Mouse (Mus musculus): ENCODE data around the gene Gss. TPM values are rescaled to one million over a fixed set of nuclear protein-coding genes. Genes with fewer than 3 reads are reported as not detected.

Gene Gss
- polyA plus RNA-seq, 1 experiment: 8.6 TPM

DNA sequence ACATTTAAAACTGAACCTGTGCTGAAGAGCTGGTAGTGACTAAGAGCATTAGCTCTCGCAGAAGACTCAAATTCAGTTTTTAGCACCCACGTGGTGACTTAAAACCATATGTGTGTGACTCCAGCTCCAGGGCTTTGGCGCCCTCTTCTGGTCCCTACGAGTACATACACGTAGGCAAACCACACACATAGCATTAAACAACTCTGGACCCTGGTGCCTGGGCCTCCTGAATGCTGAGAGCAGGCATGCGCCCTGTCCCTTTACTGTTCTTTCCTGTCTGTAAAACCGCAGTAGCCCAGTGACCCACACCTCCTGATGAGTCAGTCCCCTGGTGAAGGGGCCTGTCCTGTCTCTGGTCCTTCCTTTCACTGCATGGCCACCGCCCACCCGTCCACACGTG is 32.1 kb upstream of the Gss start:
- Histone ChIP-seq H3K4me3 (replicated peaks) (no peak overlapping the region), H3K27me3 (ENCODE audit: control insufficient read depth) (peaks cover 39% of the 10 kb centered on the region), H3K36me3 (ENCODE audit: control insufficient read depth) (peaks cover 41% of the 10 kb centered on the region), H3K4me1 (ENCODE audit: control insufficient read depth) (peaks cover 76% of the 10 kb centered on the region), H3K9me3 (ENCODE audit: control insufficient read depth, low read length) (no peaks in the 10 kb centered on the region)
- TF ChIP-seq GATA1 (IDR thresholded peaks at IDR 0.05; ENCODE audit: low read length) (no peak), TAL1 (IDR thresholded peaks at IDR 0.05; ENCODE audit: low read length) (no peak)

DNA sequence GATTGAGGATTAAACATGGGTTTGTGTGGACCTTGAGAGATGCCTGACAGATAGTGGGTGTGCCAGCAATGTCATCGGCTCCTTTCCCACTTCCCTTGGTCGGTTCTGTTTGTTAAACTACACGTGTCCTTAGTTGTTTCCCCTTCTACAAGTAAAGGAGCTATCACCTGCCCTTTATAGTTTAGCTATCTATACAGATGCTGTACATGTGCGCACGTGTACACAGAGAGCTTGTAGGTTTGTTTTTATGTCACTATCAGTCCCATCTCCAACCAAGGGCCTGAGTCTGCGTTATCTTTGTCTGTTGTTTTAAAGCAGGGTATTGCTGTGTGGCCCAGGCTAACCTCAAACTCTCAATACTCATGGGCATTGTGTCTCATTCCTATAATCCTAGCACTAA is 31.4 kb upstream of the Gss start:
- Histone ChIP-seq H3K4me3 (replicated peaks) (no peak overlapping the region), H3K36me3 (ENCODE audit: control insufficient read depth) (peaks cover 44% of the 10 kb centered on the region), H3K27me3 (ENCODE audit: control insufficient read depth) (peaks cover 31% of the 10 kb centered on the region), H3K4me1 (ENCODE audit: control insufficient read depth) (peaks cover 78% of the 10 kb centered on the region), H3K9me3 (ENCODE audit: control insufficient read depth, low read length) (no peaks in the 10 kb centered on the region)
- TF ChIP-seq TAL1 (IDR thresholded peaks at IDR 0.05; ENCODE audit: low read length): no peak
- TF ChIP-seq GATA1 (IDR thresholded peaks at IDR 0.05; ENCODE audit: low read length): no peak

DNA sequence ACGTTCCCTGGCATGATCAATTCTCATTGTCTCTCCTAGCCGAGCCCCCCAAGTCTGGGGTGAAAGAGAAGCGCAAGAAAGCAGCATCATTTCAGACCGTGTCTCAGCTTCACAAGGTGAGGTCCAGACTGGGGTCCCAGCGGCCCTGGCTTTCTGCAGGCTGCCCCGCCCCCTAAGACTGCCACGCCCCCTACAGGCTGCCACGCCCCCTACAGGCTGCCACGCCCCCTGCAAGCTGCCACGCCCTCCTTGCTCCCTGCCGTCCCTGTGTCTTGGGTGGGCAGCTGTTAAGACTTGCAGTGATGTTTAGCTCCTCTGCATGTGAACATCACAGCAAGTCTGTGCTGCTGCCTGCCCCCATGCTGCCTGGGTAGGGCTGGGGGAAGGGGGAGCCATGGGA is 30.0 kb upstream of the Gss start:
- peaks cover 17% of the 10 kb centered on the region for H3K27me3 ChIP-seq (ENCODE audit: control insufficient read depth)
- H3K4me3 ChIP-seq (replicated peaks): no peak overlapping the region
- peaks cover 43% of the 10 kb centered on the region for H3K36me3 ChIP-seq (ENCODE audit: control insufficient read depth)
- no peak for TF ChIP-seq TAL1 (IDR thresholded peaks at IDR 0.05; ENCODE audit: low read length)
- TF ChIP-seq GATA1 (IDR thresholded peaks at IDR 0.05; ENCODE audit: low read length): no peak
- peaks cover 84% of the 10 kb centered on the region for H3K4me1 ChIP-seq (ENCODE audit: control insufficient read depth)
- H3K9me3 ChIP-seq (ENCODE audit: control insufficient read depth, low read length): no peaks in the 10 kb centered on the region

DNA sequence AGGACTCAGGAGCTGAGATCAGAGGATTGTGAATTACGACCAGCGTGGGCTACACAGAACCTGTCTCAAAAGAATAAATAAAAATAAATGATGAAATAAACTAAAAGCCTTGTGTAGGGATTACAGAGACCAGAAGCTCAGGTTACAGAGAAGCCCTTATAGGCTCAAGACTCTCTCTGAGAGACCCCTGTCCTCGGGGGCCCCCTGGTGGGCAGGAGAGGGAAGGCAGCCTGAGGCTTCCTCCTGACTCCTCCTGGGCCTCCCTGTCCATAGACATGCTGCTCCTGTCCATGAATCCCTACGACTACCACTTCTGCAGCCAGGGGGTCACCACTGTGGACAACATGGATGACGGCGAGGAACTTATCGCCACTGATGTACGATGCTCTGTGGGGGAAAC is 27.2 kb upstream of the Gss start:
- H3K4me3 ChIP-seq (replicated peaks): no peak overlapping the region
- H3K4me1 ChIP-seq (ENCODE audit: control insufficient read depth): peaks cover 96% of the 10 kb centered on the region
- peaks cover 2% of the 10 kb centered on the region; the same call in 1 of the 2 replicates for H3K27me3 ChIP-seq (ENCODE audit: control insufficient read depth)
- no peaks in the 10 kb centered on the region for H3K9me3 ChIP-seq (ENCODE audit: control insufficient read depth, low read length)
- peaks cover 43% of the 10 kb centered on the region for H3K36me3 ChIP-seq (ENCODE audit: control insufficient read depth)
- no peak for TF ChIP-seq TAL1 (IDR thresholded peaks at IDR 0.05; ENCODE audit: low read length)
- no peak for TF ChIP-seq GATA1 (IDR thresholded peaks at IDR 0.05; ENCODE audit: low read length)

DNA sequence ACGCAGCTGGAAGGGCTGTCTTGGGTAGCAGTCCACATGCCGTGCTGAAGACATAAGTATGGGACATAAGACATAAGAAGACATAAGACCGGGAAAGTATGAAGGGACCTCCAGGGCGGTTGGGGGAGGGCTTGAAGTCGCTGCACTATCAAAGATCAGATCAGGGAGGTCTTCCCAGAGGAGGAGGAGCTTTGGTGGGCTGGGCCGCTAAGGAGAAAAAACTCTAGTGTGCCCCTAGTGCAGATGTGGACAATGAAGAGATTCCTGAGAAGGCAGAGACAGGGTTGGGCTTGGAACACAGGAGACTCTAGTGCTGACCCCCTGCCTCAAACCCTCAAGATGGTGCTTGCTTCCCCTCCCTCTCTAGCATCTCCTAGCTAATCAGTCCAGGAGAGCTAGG is 24.4 kb upstream of the Gss start:
- Histone ChIP-seq H3K9me3 (ENCODE audit: control insufficient read depth, low read length) (no peaks in the 10 kb centered on the region), H3K4me1 (ENCODE audit: control insufficient read depth) (peaks cover 97% of the 10 kb centered on the region), H3K36me3 (ENCODE audit: control insufficient read depth) (peaks cover 24% of the 10 kb centered on the region), H3K27me3 (ENCODE audit: control insufficient read depth) (peaks cover 2% of the 10 kb centered on the region; the same call in 1 of the 2 replicates), H3K4me3 (replicated peaks) (peak overlapping the region; percentile 19)
- TF ChIP-seq TAL1 (IDR thresholded peaks at IDR 0.05; ENCODE audit: low read length) (no peak), GATA1 (IDR thresholded peaks at IDR 0.05; ENCODE audit: low read length) (no peak)

DNA sequence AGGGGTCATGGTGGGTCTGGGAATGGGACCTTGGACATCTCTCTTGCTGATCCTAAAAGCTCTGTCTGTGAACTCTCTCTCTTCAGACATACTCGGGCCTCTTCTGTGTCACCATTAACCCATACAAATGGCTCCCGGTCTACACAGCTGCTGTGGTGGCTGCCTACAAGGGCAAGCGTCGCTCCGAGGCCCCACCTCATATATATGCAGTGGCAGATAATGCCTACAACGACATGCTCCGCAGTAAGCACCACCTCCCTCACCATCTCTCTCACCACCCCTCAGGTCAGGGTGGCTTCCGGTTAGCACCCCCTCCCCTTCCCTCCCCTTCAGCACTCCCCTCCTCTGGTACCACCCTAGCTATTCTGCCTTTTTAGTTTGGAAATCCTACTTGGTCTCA is 21.3 kb upstream of the Gss start:
- Histone ChIP-seq H3K27me3 (ENCODE audit: control insufficient read depth) (no peaks in the 10 kb centered on the region), H3K4me1 (ENCODE audit: control insufficient read depth) (peaks cover 93% of the 10 kb centered on the region), H3K4me3 (replicated peaks) (peak overlapping the region; percentile 78), H3K9me3 (ENCODE audit: control insufficient read depth, low read length) (no peaks in the 10 kb centered on the region), H3K36me3 (ENCODE audit: control insufficient read depth) (peaks cover 26% of the 10 kb centered on the region)
- no peak for TF ChIP-seq GATA1 (IDR thresholded peaks at IDR 0.05; ENCODE audit: low read length)

DNA sequence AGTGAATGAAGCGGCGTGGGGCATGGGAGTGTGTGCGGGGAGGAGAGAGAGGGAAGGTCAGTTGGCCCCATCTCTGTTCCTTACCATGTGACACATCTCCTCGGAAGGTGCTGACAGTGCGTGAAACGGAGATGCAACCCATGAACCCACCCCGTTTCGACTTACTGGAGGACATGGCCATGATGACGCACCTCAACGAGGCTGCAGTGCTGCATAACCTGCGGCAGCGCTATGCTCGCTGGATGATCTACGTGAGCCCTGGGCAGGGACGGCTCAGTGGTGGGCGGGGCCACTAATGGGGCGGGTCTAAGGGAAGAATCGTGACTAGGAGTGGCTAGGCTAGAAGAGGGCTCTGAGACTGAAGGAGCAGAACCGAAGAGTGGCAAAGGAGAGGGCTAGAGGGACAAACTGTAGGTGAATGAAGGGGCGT is 20.7 kb upstream of the Gss start:
- TF ChIP-seq GATA1 (IDR thresholded peaks at IDR 0.05; ENCODE audit: low read length) (no peak), TAL1 (IDR thresholded peaks at IDR 0.05; ENCODE audit: low read length) (no peak)
- H3K36me3 ChIP-seq (ENCODE audit: control insufficient read depth): peaks cover 19% of the 10 kb centered on the region
- no peaks in the 10 kb centered on the region for H3K9me3 ChIP-seq (ENCODE audit: control insufficient read depth, low read length)
- peaks cover 93% of the 10 kb centered on the region for H3K4me1 ChIP-seq (ENCODE audit: control insufficient read depth)
- H3K4me3 ChIP-seq (replicated peaks): peak overlapping the region; percentile 78
- H3K27me3 ChIP-seq (ENCODE audit: control insufficient read depth): no peaks in the 10 kb centered on the region

DNA sequence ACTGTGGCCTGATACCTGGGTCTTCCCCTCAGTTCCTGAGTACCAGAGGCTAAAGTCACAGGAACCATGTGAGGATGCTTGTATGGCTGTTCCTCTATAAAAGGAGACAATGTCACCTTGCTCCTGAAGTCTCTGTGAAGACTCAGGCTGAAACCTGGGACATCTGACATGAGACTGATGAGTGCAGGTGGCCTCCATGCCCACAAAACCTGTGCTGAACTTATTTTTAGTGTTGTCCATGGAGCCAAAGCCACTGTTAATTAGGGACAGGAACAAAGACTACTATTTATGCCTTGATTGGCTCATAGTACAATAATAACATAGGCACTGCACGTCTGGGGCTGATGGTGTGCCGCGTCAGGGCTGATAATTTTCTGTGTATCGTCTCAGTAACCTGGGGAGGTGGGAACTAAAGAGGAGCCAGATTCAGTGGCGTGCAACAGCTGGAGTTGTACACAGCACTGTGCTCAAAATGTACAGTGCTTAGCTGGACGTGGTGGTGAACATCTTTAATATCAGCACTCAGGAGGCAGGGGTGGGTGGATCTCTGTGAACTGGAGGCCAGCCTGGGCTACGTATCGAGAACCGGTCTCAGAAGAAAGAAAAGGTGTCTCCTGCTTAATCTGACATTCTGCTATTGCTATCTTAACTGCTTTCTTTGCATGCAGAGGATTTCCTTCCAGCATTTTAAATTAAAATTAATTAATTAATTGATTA is 19.4 kb upstream of the Gss start:
- TF ChIP-seq GATA1 (IDR thresholded peaks at IDR 0.05; ENCODE audit: low read length) (no peak), TAL1 (IDR thresholded peaks at IDR 0.05; ENCODE audit: low read length) (no peak)
- no peaks in the 10 kb centered on the region for H3K27me3 ChIP-seq (ENCODE audit: control insufficient read depth)

DNA sequence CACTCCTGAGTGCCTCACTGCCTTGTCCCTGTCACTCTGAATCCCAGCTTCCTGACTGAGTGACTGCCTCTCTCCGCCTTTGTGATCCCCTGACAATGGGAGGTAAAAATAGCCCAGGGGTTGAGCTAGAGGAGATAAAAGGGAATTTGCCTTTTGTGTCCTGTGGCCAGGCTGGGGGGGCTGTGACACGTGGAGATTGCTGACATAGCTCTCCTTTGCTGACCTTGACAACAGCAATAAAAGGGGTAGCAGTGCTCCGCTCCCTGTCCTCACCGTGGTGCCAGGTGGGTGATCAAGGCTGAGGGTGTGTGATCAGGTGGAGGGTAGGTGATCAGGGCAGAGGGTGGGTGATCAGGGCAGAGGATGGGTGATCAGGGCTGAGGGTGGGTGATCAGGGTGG is 18.4 kb upstream of the Gss start, which contains the start of gene Myh7b:
TSS of gene Myh7b (plus strand) at position 235 of the 400 bp plus-strand sequence.
- TF ChIP-seq GATA1 (IDR thresholded peaks at IDR 0.05; ENCODE audit: low read length): no peak
- no peak for TF ChIP-seq TAL1 (IDR thresholded peaks at IDR 0.05; ENCODE audit: low read length)
- H3K4me1 ChIP-seq (ENCODE audit: control insufficient read depth): peaks cover 94% of the 10 kb centered on the region
- peaks cover 27% of the 10 kb centered on the region for H3K36me3 ChIP-seq (ENCODE audit: control insufficient read depth)
- no peaks in the 10 kb centered on the region for H3K9me3 ChIP-seq (ENCODE audit: control insufficient read depth, low read length)
- H3K27me3 ChIP-seq (ENCODE audit: control insufficient read depth): no peaks in the 10 kb centered on the region
- H3K4me3 ChIP-seq (replicated peaks): peak within 1 kb of the TSS; percentile 78

More for the DNA sequence above, 19.4 kb upstream of the Gss start:
- Histone ChIP-seq H3K36me3 (ENCODE audit: control insufficient read depth) (peaks cover 19% of the 10 kb centered on the region), H3K4me3 (replicated peaks) (peak overlapping the region; percentile 78), H3K9me3 (ENCODE audit: control insufficient read depth, low read length) (no peaks in the 10 kb centered on the region), H3K4me1 (ENCODE audit: control insufficient read depth) (peaks cover 93% of the 10 kb centered on the region)
